Mouse (Mus musculus): ENCODE measurements around the gene Pacrg.

GRCm38 (mm10) chr17:10766735-10767406 is 73.2 kb downstream of the Pacrg start:
- TF ChIP-seq CTCF (IDR thresholded peaks at IDR 0.05; ENCODE audit: low read depth, low read length) (no peak), POLR2A (IDR thresholded peaks at IDR 0.05; ENCODE audit: extremely low read depth, insufficient read depth, low read length) (no peak)

All from liver, adult 2 months (tissue).